Mouse (Mus musculus) intestine, postnatal 0 days (tissue): ENCODE measurements around the gene Specc1. TPM values are rescaled to one million over a fixed set of nuclear protein-coding genes. Genes with fewer than 3 reads are reported as not detected.
A peak's percentile ranks its signal among the peaks of the same experiment; 100 is the strongest.

ENCODE experiments used
- ATAC-seq: fragments of 200-750 bp; cut with Nextera tagmentation; 2 replicates; pipeline ENCODE4 v1.8.0; 2017; ENCODE audit warnings: mild to moderate bottlenecking, moderate TSS enrichment, moderate library complexity
- H3K27ac ChIP-seq: fragments of 300-500 bp; sonication (generic); 2 replicates; pipeline ENCODE4 v1.5.1; 2014; ENCODE audit warnings: mild to moderate bottlenecking, low read depth, low read length, moderate library complexity
- H3K27me3 ChIP-seq: fragments of 300-500 bp; sonication (generic); replicated peaks from 2 replicates; pipeline ENCODE4 v1.6.1; 2014; ENCODE audit warnings: low read length, mixed read lengths; ENCODE audit not compliant: control insufficient read depth, insufficient read depth
- H3K36me3 ChIP-seq: fragments of 300-500 bp; sonication (generic); 2 replicates; pipeline ENCODE4 v1.6.1; 2014; ENCODE audit warnings: mild to moderate bottlenecking, moderate library complexity; ENCODE audit not compliant: control insufficient read depth, insufficient read depth
- H3K4me1 ChIP-seq: fragments of 300-500 bp; sonication (generic); replicated peaks from 2 replicates; pipeline ENCODE4 v1.6.1; 2014; ENCODE audit warnings: antibody characterized with exemption, low read length, mixed read lengths; ENCODE audit not compliant: control insufficient read depth, insufficient read depth
- H3K4me2 ChIP-seq: fragments of 300-500 bp; sonication (generic); replicated peaks from 2 replicates; pipeline ENCODE4 v1.6.1; 2014; ENCODE audit warnings: low read depth, mild to moderate bottlenecking, moderate library complexity
- H3K4me3 ChIP-seq: fragments of 300-500 bp; sonication (generic); 2 replicates; pipeline ENCODE4 v1.5.1; 2014; ENCODE audit warnings: low read depth, low read length
- H3K9ac ChIP-seq: fragments of 300-500 bp; sonication (generic); 2 replicates; pipeline ENCODE4 v1.6.1; 2014; ENCODE audit warnings: mild to moderate bottlenecking, low read depth, low read length
- H3K9me3 ChIP-seq: fragments of 300-500 bp; sonication (generic); 2 replicates; pipeline ENCODE4 v1.6.1; 2016; ENCODE audit warnings: mixed run types; ENCODE audit not compliant: control insufficient read depth
- CTCF ChIP-seq: sonication (generic); IDR thresholded peaks from 2 replicates; pipeline ENCODE4 v1.5.1; 2016; ENCODE audit warnings: low read depth, mild to moderate bottlenecking, control low read depth, antibody characterized with exemption, moderate library complexity
- WGBS: fragments of 180-500 bp; shearing (Covaris S2); extraction: QIAGEN DNeasy Blood & Tissue Kit; methylation state at CpG from one replicate; pipeline ENCODE4 v1.1.7; 2014; 5-methylcytosine and 5-hydroxymethylcytosine counted together
- polyA plus RNA-seq: library from polyadenylated mRNA; unstranded; fragments of >200 nt; fragmentation: Nextera tagmentation; extraction: Ambion mirVana; gene quantifications from 2 replicates; pipeline ENCODE4 v1.2.1, GENCODE M21; 2015

Specc1 gene
- polyA plus RNA-seq, 1 experiment from 2014 or later, result 10.3 TPM

GRCm38 (mm10) chr11:61992671-61993285 lies 36.2 kb downstream of the Specc1 start:
- no peaks in the 10 kb centered on the region for H3K9me3 ChIP-seq
- 87% methylated on average over 4 of the region's 4 CpGs for WGBS
- H3K9ac ChIP-seq, result no peak overlapping the region
- no peak overlapping the region for H3K4me2 ChIP-seq
- H3K4me1 ChIP-seq, result no peaks in the 10 kb centered on the region
- ATAC-seq, result no peak
- no peaks in the 10 kb centered on the region for H3K36me3 ChIP-seq
- no peak overlapping the region for H3K4me3 ChIP-seq
- H3K27ac ChIP-seq, result no peak overlapping the region
- TF ChIP-seq CTCF, result no peak
- H3K27me3 ChIP-seq, result no peaks in the 10 kb centered on the region

- Histone ChIP-seq H3K4me3 (no peak overlapping the region), H3K4me2 (no peak overlapping the region), H3K4me1 (no peaks in the 10 kb centered on the region), H3K9me3 (no peaks in the 10 kb centered on the region), H3K9ac (no peak overlapping the region), H3K27me3 (no peaks in the 10 kb centered on the region), H3K27ac (no peak overlapping the region), H3K36me3 (no peaks in the 10 kb centered on the region)
- no peak for ATAC-seq
- no peak for TF ChIP-seq CTCF
- 86% methylated on average over 8 of the region's 8 CpGs for WGBS
Measured at GRCm38 (mm10) chr11:61999501-61999900, 42.9 kb downstream of the Specc1 start.

- Histone ChIP-seq H3K4me1 (no peaks in the 10 kb centered on the region), H3K9ac (no peak overlapping the region), H3K27me3 (no peaks in the 10 kb centered on the region), H3K27ac (no peak overlapping the region), H3K4me3 (no peak overlapping the region), H3K36me3 (no peaks in the 10 kb centered on the region), H3K4me2 (no peak overlapping the region), H3K9me3 (no peaks in the 10 kb centered on the region)
- 86% methylated on average over 12 of the region's 12 CpGs for WGBS
- no peak for TF ChIP-seq CTCF
- ATAC-seq, result no peak
Measured at GRCm38 (mm10) chr11:62000099-62000498, 43.5 kb downstream of the Specc1 start.

GRCm38 (mm10) chr11:62001977-62002376 lies 45.4 kb downstream of the Specc1 start:
- H3K27ac ChIP-seq, result no peak overlapping the region
- TF ChIP-seq CTCF, result peak; percentile 62
- H3K4me2 ChIP-seq, result no peak overlapping the region
- no peaks in the 10 kb centered on the region for H3K36me3 ChIP-seq
- no peaks in the 10 kb centered on the region for H3K9me3 ChIP-seq
- no peak for ATAC-seq
- H3K4me1 ChIP-seq, result 0 out of 2 replicates have a peak, but pooled peaks cover 2% of the 10 kb centered on the region
- H3K9ac ChIP-seq, result no peak overlapping the region
- no peaks in the 10 kb centered on the region for H3K27me3 ChIP-seq
- 75% methylated on average over 4 of the region's 4 CpGs for WGBS
- H3K4me3 ChIP-seq, result no peak overlapping the region

GRCm38 (mm10) chr11:62004881-62005240 lies 48.3 kb downstream of the Specc1 start:
- Histone ChIP-seq H3K4me1 (0 out of 2 replicates have a peak, but pooled peaks cover 2% of the 10 kb centered on the region), H3K27me3 (no peaks in the 10 kb centered on the region), H3K9ac (no peak overlapping the region), H3K36me3 (no peaks in the 10 kb centered on the region), H3K4me3 (no peak overlapping the region), H3K4me2 (no peak overlapping the region), H3K9me3 (no peaks in the 10 kb centered on the region), H3K27ac (no peak overlapping the region)
- no peak for ATAC-seq
- 42% methylated on average over 6 of the region's 6 CpGs for WGBS
- no peak for TF ChIP-seq CTCF

- Histone ChIP-seq H3K27ac (peak overlapping the region; percentile 51; the same call in 1 of the 2 replicates), H3K9ac (peak overlapping the region; percentile 17; the same call in 1 of the 2 replicates), H3K36me3 (no peaks in the 10 kb centered on the region), H3K4me1 (0 out of 2 replicates have a peak, but pooled peaks cover 2% of the 10 kb centered on the region), H3K4me2 (0 out of 2 replicates have a peak overlapping the region, but pooled peaks have one; percentile 4), H3K9me3 (no peaks in the 10 kb centered on the region), H3K27me3 (no peaks in the 10 kb centered on the region), H3K4me3 (no peak overlapping the region)
- no peak for TF ChIP-seq CTCF
- ATAC-seq, result no peak
- 51% methylated on average over 14 of the region's 14 CpGs for WGBS
Measured at GRCm38 (mm10) chr11:62005241-62005910, 48.8 kb downstream of the Specc1 start.
